Mouse (Mus musculus) intestine, postnatal 0 days (tissue): Measurements from ENCODE around the gene Cct5. TPM values are rescaled to one million over a fixed set of nuclear protein-coding genes. Genes with fewer than 3 reads are reported as not detected.

Experiments used
- ATAC-seq: fragments of 200-750 bp; cut with Nextera tagmentation; 2 replicates; pipeline ENCODE4 v1.8.0; 2017; ENCODE audit warnings: mild to moderate bottlenecking, moderate TSS enrichment, moderate library complexity
- H3K27ac ChIP-seq: fragments of 300-500 bp; sonication (generic); 2 replicates; pipeline ENCODE4 v1.5.1; 2014; ENCODE audit warnings: mild to moderate bottlenecking, low read depth, low read length, moderate library complexity
- H3K27me3 ChIP-seq: fragments of 300-500 bp; sonication (generic); replicated peaks from 2 replicates; pipeline ENCODE4 v1.6.1; 2014; ENCODE audit warnings: low read length, mixed read lengths; ENCODE audit not compliant: control insufficient read depth, insufficient read depth
- H3K36me3 ChIP-seq: fragments of 300-500 bp; sonication (generic); 2 replicates; pipeline ENCODE4 v1.6.1; 2014; ENCODE audit warnings: mild to moderate bottlenecking, moderate library complexity; ENCODE audit not compliant: control insufficient read depth, insufficient read depth
- H3K4me1 ChIP-seq: fragments of 300-500 bp; sonication (generic); replicated peaks from 2 replicates; pipeline ENCODE4 v1.6.1; 2014; ENCODE audit warnings: antibody characterized with exemption, low read length, mixed read lengths; ENCODE audit not compliant: control insufficient read depth, insufficient read depth
- H3K4me2 ChIP-seq: fragments of 300-500 bp; sonication (generic); replicated peaks from 2 replicates; pipeline ENCODE4 v1.6.1; 2014; ENCODE audit warnings: low read depth, mild to moderate bottlenecking, moderate library complexity
- H3K4me3 ChIP-seq: fragments of 300-500 bp; sonication (generic); 2 replicates; pipeline ENCODE4 v1.5.1; 2014; ENCODE audit warnings: low read depth, low read length
- H3K9ac ChIP-seq: fragments of 300-500 bp; sonication (generic); 2 replicates; pipeline ENCODE4 v1.6.1; 2014; ENCODE audit warnings: mild to moderate bottlenecking, low read depth, low read length
- H3K9me3 ChIP-seq: fragments of 300-500 bp; sonication (generic); 2 replicates; pipeline ENCODE4 v1.6.1; 2016; ENCODE audit warnings: mixed run types; ENCODE audit not compliant: control insufficient read depth
- CTCF ChIP-seq: sonication (generic); IDR thresholded peaks from 2 replicates; pipeline ENCODE4 v1.5.1; 2016; ENCODE audit warnings: low read depth, mild to moderate bottlenecking, control low read depth, antibody characterized with exemption, moderate library complexity
- WGBS: fragments of 180-500 bp; shearing (Covaris S2); extraction: QIAGEN DNeasy Blood & Tissue Kit; methylation state at CpG from one replicate; pipeline ENCODE4 v1.1.7; 2014; 5-methylcytosine and 5-hydroxymethylcytosine counted together
- polyA plus RNA-seq: library from polyadenylated mRNA; unstranded; fragments of >200 nt; fragmentation: Nextera tagmentation; extraction: Ambion mirVana; gene quantifications from 2 replicates; pipeline ENCODE4 v1.2.1, GENCODE M21; 2015

Gene Cct5
- polyA plus RNA-seq, 1 experiment from 2014 or later = 172 TPM

GRCm38 (mm10) chr15:31550381-31550780 lies 51.2 kb downstream of the Cct5 start:
- no peak overlapping the region for H3K4me3 ChIP-seq
- no peak for ATAC-seq
- 66% methylated on average over 4 of the region's 4 CpGs for WGBS
- no peaks in the 10 kb centered on the region for H3K36me3 ChIP-seq
- TF ChIP-seq CTCF = no peak
- H3K9me3 ChIP-seq = no peaks in the 10 kb centered on the region
- no peaks in the 10 kb centered on the region for H3K27me3 ChIP-seq
- no peak overlapping the region for H3K27ac ChIP-seq
- H3K9ac ChIP-seq = no peak overlapping the region
- no peaks in the 10 kb centered on the region for H3K4me1 ChIP-seq
- H3K4me2 ChIP-seq = no peak overlapping the region

- Histone ChIP-seq H3K4me3 (no peak overlapping the region), H3K36me3 (no peaks in the 10 kb centered on the region), H3K27me3 (no peaks in the 10 kb centered on the region), H3K9ac (no peak overlapping the region), H3K4me2 (no peak overlapping the region), H3K9me3 (no peaks in the 10 kb centered on the region), H3K27ac (no peak overlapping the region), H3K4me1 (0 out of 2 replicates have a peak, but pooled peaks cover 8% of the 10 kb centered on the region)
- ATAC-seq = no peak
- no peak for TF ChIP-seq CTCF
- WGBS = 75% methylated on average over 5 of the region's 5 CpGs
These were observed 54.2 kb downstream of the Cct5 start for GRCm38 (mm10) chr15:31547421-31547820.

DNA sequence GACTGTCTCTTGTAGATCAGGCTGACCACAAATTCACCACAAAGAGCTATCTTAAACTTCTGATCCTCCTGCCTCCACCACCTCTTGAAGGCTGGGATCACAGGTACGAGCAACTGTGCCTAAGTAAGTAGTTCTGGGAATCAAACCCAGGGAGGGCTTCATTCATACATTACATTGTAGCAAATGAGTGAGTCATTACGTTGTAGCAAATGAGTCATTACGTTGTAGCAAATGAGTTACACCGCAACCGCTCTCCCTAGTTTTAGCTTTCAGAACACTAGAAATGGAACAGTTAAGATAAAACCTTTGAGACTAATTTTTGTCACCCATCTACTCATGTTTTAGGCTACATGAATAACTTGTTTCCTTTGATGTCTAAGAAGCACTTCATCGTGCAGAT lies 55.3 kb downstream of the Cct5 start:
- Histone ChIP-seq H3K9me3 (no peaks in the 10 kb centered on the region), H3K27ac (no peak overlapping the region), H3K36me3 (no peaks in the 10 kb centered on the region), H3K27me3 (no peaks in the 10 kb centered on the region), H3K4me3 (no peak overlapping the region), H3K9ac (no peak overlapping the region), H3K4me1 (0 out of 2 replicates have a peak, but pooled peaks cover 8% of the 10 kb centered on the region), H3K4me2 (no peak overlapping the region)
- no peak for ATAC-seq
- 87% methylated on average over 6 of the region's 6 CpGs for WGBS
- TF ChIP-seq CTCF = no peak

DNA sequence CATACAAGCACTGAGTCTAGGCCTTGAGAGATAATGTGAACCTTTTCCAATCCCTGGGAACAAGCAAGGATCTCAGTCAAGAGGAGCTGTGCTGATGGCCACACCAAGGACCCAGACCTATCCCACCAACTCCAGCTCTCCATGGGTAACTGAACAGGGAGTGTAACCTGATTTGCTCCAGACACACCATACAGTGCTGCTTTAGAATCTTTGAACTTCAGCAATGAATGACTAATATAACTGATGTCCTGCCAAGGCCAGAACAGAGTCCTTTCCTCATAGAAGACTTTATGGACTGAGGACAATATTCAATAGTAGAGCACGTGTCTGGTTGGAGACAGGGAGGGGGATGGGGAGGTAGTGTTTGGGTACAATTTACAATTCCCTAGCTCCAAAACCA lies 56.5 kb downstream of the Cct5 start:
- Histone ChIP-seq H3K4me3 (no peak overlapping the region), H3K27me3 (no peaks in the 10 kb centered on the region), H3K9ac (no peak overlapping the region), H3K36me3 (no peaks in the 10 kb centered on the region), H3K27ac (0 out of 2 replicates have a peak overlapping the region, but pooled peaks have one; percentile 57), H3K4me1 (0 out of 2 replicates have a peak, but pooled peaks cover 10% of the 10 kb centered on the region), H3K9me3 (no peaks in the 10 kb centered on the region), H3K4me2 (no peak overlapping the region)
- ATAC-seq = peak; percentile 72
- TF ChIP-seq CTCF = no peak
- WGBS = 47% methylated on average over 1 of the region's 1 CpGs

- no peak for ATAC-seq
- no peak overlapping the region for H3K9ac ChIP-seq
- no peaks in the 10 kb centered on the region for H3K9me3 ChIP-seq
- no peak for TF ChIP-seq CTCF
- 0 out of 2 replicates have a peak, but pooled peaks cover 10% of the 10 kb centered on the region for H3K4me1 ChIP-seq
- 0 out of 2 replicates have a peak overlapping the region, but pooled peaks have one; percentile 39 for H3K4me2 ChIP-seq
- no peak overlapping the region for H3K4me3 ChIP-seq
- no peak overlapping the region for H3K27ac ChIP-seq
- WGBS = 21% methylated on average over 3 of the region's 3 CpGs
- H3K27me3 ChIP-seq = no peaks in the 10 kb centered on the region
- no peaks in the 10 kb centered on the region for H3K36me3 ChIP-seq
These were observed 58.4 kb downstream of the Cct5 start for GRCm38 (mm10) chr15:31543246-31543645.

DNA sequence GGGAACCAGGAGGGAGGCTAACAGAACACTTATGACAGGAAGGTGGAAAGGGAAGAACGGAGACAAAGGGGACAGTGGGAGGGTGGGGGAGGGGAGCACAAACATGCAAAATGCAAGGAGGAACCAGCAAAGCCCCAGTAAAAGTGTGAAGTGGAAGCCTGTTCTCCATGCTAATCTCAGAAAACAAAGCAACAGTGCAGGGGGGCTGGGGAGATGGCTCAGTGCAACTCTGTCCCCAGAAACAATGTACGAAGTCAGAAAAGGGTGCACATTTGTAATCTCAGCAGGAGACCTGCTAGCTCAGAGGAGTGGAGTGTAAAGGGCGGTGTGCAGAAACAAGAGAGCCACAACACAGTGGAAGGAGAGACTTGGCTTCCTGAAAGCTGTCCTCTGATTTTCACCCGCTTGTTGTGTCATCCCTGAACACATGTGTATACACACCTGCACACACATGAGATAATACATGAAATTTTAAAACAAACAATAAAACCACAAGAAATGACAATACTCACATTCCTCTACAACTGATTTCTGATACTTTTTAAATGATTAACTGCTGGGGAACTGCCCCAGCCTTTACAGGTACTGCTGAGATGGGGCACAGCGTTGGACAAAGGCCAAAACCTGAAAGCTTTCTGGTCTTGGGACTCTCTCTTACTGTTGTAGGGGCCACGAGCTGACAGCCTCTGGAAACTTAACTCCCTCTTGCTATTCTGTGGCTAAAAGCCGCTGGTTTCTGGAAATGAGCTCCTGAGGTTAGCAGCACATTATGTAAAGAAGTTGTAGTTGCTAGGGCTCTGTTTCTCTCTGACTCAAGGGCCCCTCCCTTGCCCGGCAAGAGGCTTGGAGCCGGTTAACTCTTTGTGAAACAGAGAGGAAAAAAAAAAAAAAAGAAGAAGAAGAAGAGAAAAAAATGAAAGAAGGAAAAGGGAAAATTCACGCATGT lies 59.3 kb downstream of the Cct5 start:
- 12% methylated on average over 10 of the region's 10 CpGs for WGBS
- H3K27ac ChIP-seq = no peak overlapping the region
- no peak overlapping the region for H3K4me3 ChIP-seq
- H3K4me2 ChIP-seq = peak overlapping the region; percentile 39
- no peaks in the 10 kb centered on the region for H3K27me3 ChIP-seq
- no peaks in the 10 kb centered on the region for H3K9me3 ChIP-seq
- H3K4me1 ChIP-seq = 0 out of 2 replicates have a peak, but pooled peaks cover 10% of the 10 kb centered on the region
- no peaks in the 10 kb centered on the region for H3K36me3 ChIP-seq
- no peak overlapping the region for H3K9ac ChIP-seq
- TF ChIP-seq CTCF = no peak
- peak; percentile 22; the same call in 1 of the 2 replicates for ATAC-seq

Other genes with a start within 250 kb of the Cct5 start
- 0.25 and 0.29 TPM in 2 replicates for gene Ankrd33b, start 234.1 kb downstream of the Cct5 start, polyA plus RNA-seq
- 0.69 and 1.2 TPM in 2 replicates for gene Ropn1l, start 148.1 kb downstream of the Cct5 start, polyA plus RNA-seq
- gene March6, start 70.8 kb downstream of the Cct5 start, polyA plus RNA-seq = 15.4 and 16.5 TPM in 2 replicates
- gene Cmbl, start 36.4 kb downstream of the Cct5 start, polyA plus RNA-seq = 90.2 and 105 TPM in 2 replicates
- 9.0 and 9.8 TPM in 2 replicates for gene Fam173b, start within 50 bp of the Cct5 start, polyA plus RNA-seq